Mouse (Mus musculus): ENCODE measurements around the gene Ddost. TPM values are rescaled to one million over a fixed set of nuclear protein-coding genes. Genes with fewer than 3 reads are reported as not detected.

Ddost gene
- total RNA-seq, 1 experiment = 317 TPM

GRCm38 (mm10) chr4:138327891-138328470 is 23.5 kb downstream of the Ddost start:
- in situ Hi-C loops (cut with MboI; ENCODE audit: low sequenced_read_pairs in 2 of 2, unreplicated experiment in 2 of 2) = loop anchor here in 1 of 2 experiments (10.0 kb wide), 1 partner anchor 97 kb away; no protein-coding TSS in a partner anchor
- Histone ChIP-seq H3K4me3 (ENCODE audit: insufficient read depth in 1 of 2, low read depth in 1 of 2, low read length in 2 of 2, poor library complexity in 1 of 2, severe bottlenecking in 1 of 2) (no peak overlapping the region), H3K36me3 (ENCODE audit: control insufficient read depth, insufficient read depth, low read length, poor library complexity, severe bottlenecking) (no peaks in the 10 kb centered on the region; the same call in 1 of the 2 replicates), H3K9ac (ENCODE audit: insufficient read depth, low read depth, low read length, poor library complexity, severe bottlenecking) (no peak overlapping the region), H3K9me3 (ENCODE audit: control insufficient read depth, insufficient read depth, low read depth, low read length) (0 out of 2 replicates have a peak, but pooled peaks cover 2% of the 10 kb centered on the region), H3K27ac (ENCODE audit: insufficient read depth, low read depth, low read length, poor library complexity, severe bottlenecking) (no peak overlapping the region), H3K4me1 (ENCODE audit: control insufficient read depth in 2 of 2, insufficient read depth in 2 of 2, low read length in 2 of 2, poor library complexity in 1 of 2) (peaks cover 2 to 6% of the 10 kb centered on the region in 2 experiments)
- DNase-seq (ENCODE audit: low read depth, low spot score) = no peak
- no peak for TF ChIP-seq CHD2 (IDR thresholded peaks at IDR 0.05; ENCODE audit: low read depth, low read length)
- TF ChIP-seq ZC3H11A (IDR thresholded peaks at IDR 0.05; ENCODE audit: borderline replicate concordance, low read depth, low read length) = no peak
- no peak for TF ChIP-seq MAFK (IDR thresholded peaks at IDR 0.05; ENCODE audit: insufficient read depth, low read depth, low read length)
- TF ChIP-seq ZNF384 (IDR thresholded peaks at IDR 0.05; ENCODE audit: low read depth, low read length) = no peak
- TF ChIP-seq HCFC1 (IDR thresholded peaks at IDR 0.05; ENCODE audit: borderline replicate concordance, insufficient read depth, low read length) = no peak

GRCm38 (mm10) chr4:138330264-138330671 is 25.7 kb downstream of the Ddost start:
- 0 out of 2 replicates have a peak, but pooled peaks cover 2% of the 10 kb centered on the region for H3K9me3 ChIP-seq (ENCODE audit: control insufficient read depth, insufficient read depth, low read depth, low read length)
- no peak overlapping the region for H3K9ac ChIP-seq (ENCODE audit: insufficient read depth, low read depth, low read length, poor library complexity, severe bottlenecking)
- H3K4me3 ChIP-seq (ENCODE audit: insufficient read depth in 1 of 2, low read depth in 1 of 2, low read length in 2 of 2, poor library complexity in 1 of 2, severe bottlenecking in 1 of 2) = no peak overlapping the region
- no peak for DNase-seq (ENCODE audit: low read depth, low spot score)
- no peak overlapping the region for H3K27ac ChIP-seq (ENCODE audit: insufficient read depth, low read depth, low read length, poor library complexity, severe bottlenecking)
- no peak for TF ChIP-seq ZNF384 (IDR thresholded peaks at IDR 0.05; ENCODE audit: low read depth, low read length)
- TF ChIP-seq ZC3H11A (IDR thresholded peaks at IDR 0.05; ENCODE audit: borderline replicate concordance, low read depth, low read length) = no peak
- no peak for TF ChIP-seq HCFC1 (IDR thresholded peaks at IDR 0.05; ENCODE audit: borderline replicate concordance, insufficient read depth, low read length)
- TF ChIP-seq MAFK (IDR thresholded peaks at IDR 0.05; ENCODE audit: insufficient read depth, low read depth, low read length) = no peak
- TF ChIP-seq CHD2 (IDR thresholded peaks at IDR 0.05; ENCODE audit: low read depth, low read length) = no peak
- H3K36me3 ChIP-seq (ENCODE audit: control insufficient read depth, insufficient read depth, low read length, poor library complexity, severe bottlenecking) = no peaks in the 10 kb centered on the region; the same call in 1 of the 2 replicates
- peaks cover under 1 to 2% of the 10 kb centered on the region in 2 experiments; a peak in 3 of 4 replicates for H3K4me1 ChIP-seq (ENCODE audit: control insufficient read depth in 2 of 2, insufficient read depth in 2 of 2, low read length in 2 of 2, poor library complexity in 1 of 2)
- in situ Hi-C loops (cut with MboI; ENCODE audit: low sequenced_read_pairs in 2 of 2, unreplicated experiment in 2 of 2) = no loop called here

GRCm38 (mm10) chr4:138331647-138332046 is 27.1 kb downstream of the Ddost start:
- Histone ChIP-seq H3K36me3 (ENCODE audit: control insufficient read depth, insufficient read depth, low read length, poor library complexity, severe bottlenecking) (no peaks in the 10 kb centered on the region; the same call in 1 of the 2 replicates), H3K9ac (ENCODE audit: insufficient read depth, low read depth, low read length, poor library complexity, severe bottlenecking) (no peak overlapping the region), H3K4me1 (ENCODE audit: control insufficient read depth in 2 of 2, insufficient read depth in 2 of 2, low read length in 2 of 2, poor library complexity in 1 of 2) (peaks cover 0 to 2% of the 10 kb centered on the region in 2 experiments; a peak in 1 of 4 replicates), H3K9me3 (ENCODE audit: control insufficient read depth, insufficient read depth, low read depth, low read length) (0 out of 2 replicates have a peak, but pooled peaks cover 2% of the 10 kb centered on the region), H3K4me3 (ENCODE audit: insufficient read depth in 1 of 2, low read depth in 1 of 2, low read length in 2 of 2, poor library complexity in 1 of 2, severe bottlenecking in 1 of 2) (no peak overlapping the region), H3K27ac (ENCODE audit: insufficient read depth, low read depth, low read length, poor library complexity, severe bottlenecking) (no peak overlapping the region)
- DNase-seq (ENCODE audit: low read depth, low spot score) = no peak
- TF ChIP-seq MAFK (IDR thresholded peaks at IDR 0.05; ENCODE audit: insufficient read depth, low read depth, low read length) (no peak), ZNF384 (IDR thresholded peaks at IDR 0.05; ENCODE audit: low read depth, low read length) (no peak), HCFC1 (IDR thresholded peaks at IDR 0.05; ENCODE audit: borderline replicate concordance, insufficient read depth, low read length) (no peak), CHD2 (IDR thresholded peaks at IDR 0.05; ENCODE audit: low read depth, low read length) (no peak), ZC3H11A (IDR thresholded peaks at IDR 0.05; ENCODE audit: borderline replicate concordance, low read depth, low read length) (no peak)
- in situ Hi-C loops (cut with MboI; ENCODE audit: low sequenced_read_pairs in 2 of 2, unreplicated experiment in 2 of 2) = no loop called here

GRCm38 (mm10) chr4:138333135-138333534 is 28.6 kb downstream of the Ddost start:
- 0 out of 2 replicates have a peak, but pooled peaks cover 2% of the 10 kb centered on the region for H3K9me3 ChIP-seq (ENCODE audit: control insufficient read depth, insufficient read depth, low read depth, low read length)
- no peak overlapping the region for H3K9ac ChIP-seq (ENCODE audit: insufficient read depth, low read depth, low read length, poor library complexity, severe bottlenecking)
- TF ChIP-seq HCFC1 (IDR thresholded peaks at IDR 0.05; ENCODE audit: borderline replicate concordance, insufficient read depth, low read length) (no peak), CHD2 (IDR thresholded peaks at IDR 0.05; ENCODE audit: low read depth, low read length) (no peak), ZNF384 (IDR thresholded peaks at IDR 0.05; ENCODE audit: low read depth, low read length) (no peak), ZC3H11A (IDR thresholded peaks at IDR 0.05; ENCODE audit: borderline replicate concordance, low read depth, low read length) (no peak)
- no peak overlapping the region for H3K27ac ChIP-seq (ENCODE audit: insufficient read depth, low read depth, low read length, poor library complexity, severe bottlenecking)
- H3K4me1 ChIP-seq (ENCODE audit: control insufficient read depth in 2 of 2, insufficient read depth in 2 of 2, low read length in 2 of 2, poor library complexity in 1 of 2) = peaks cover 0 to 2% of the 10 kb centered on the region in 2 experiments; a peak in 1 of 4 replicates
- in situ Hi-C loops (cut with MboI; ENCODE audit: low sequenced_read_pairs in 2 of 2, unreplicated experiment in 2 of 2) = no loop called here
- no peak for DNase-seq (ENCODE audit: low read depth, low spot score)
- no peak overlapping the region for H3K4me3 ChIP-seq (ENCODE audit: insufficient read depth in 1 of 2, low read depth in 1 of 2, low read length in 2 of 2, poor library complexity in 1 of 2, severe bottlenecking in 1 of 2)
- no peaks in the 10 kb centered on the region; the same call in 1 of the 2 replicates for H3K36me3 ChIP-seq (ENCODE audit: control insufficient read depth, insufficient read depth, low read length, poor library complexity, severe bottlenecking)
